Mouse (Mus musculus) lung, postnatal 10 days (tissue): ENCODE measurements at regions not wholly inside any gene's neighbourhood (a gene's known extent, or its start where the extent isn't known, plus 50 kb on each side); places are given as distances from the start of the nearest gene placed in this dataset.

ENCODE experiments used
- DNase-seq: peaks from one replicate; pipeline ENCODE4 v3.0.0; 2021

- peak; percentile 63 for DNase-seq
Measured at GRCm38 (mm10) chr17:88258361-88258796, 182.1 kb upstream of the Foxn2 start.

- DNase-seq = no peak
Measured at GRCm38 (mm10) chr17:88260176-88260575, 180.3 kb upstream of the Foxn2 start.

GRCm38 (mm10) chr17:88260826-88261225 lies 179.7 kb upstream of the Foxn2 start:
- DNase-seq = no peak

- DNase-seq = no peak
Measured at GRCm38 (mm10) chr17:88261556-88261955, 179.0 kb upstream of the Foxn2 start.

- no peak for DNase-seq
Measured at GRCm38 (mm10) chr17:88262326-88263187, 178.0 kb upstream of the Foxn2 start.

- DNase-seq = no peak
Measured at GRCm38 (mm10) chr17:88265291-88265690, 175.2 kb upstream of the Foxn2 start.

GRCm38 (mm10) chr17:88268216-88268615 lies 172.3 kb upstream of the Foxn2 start:
- no peak for DNase-seq

- DNase-seq = no peak
Measured at GRCm38 (mm10) chr17:88268802-88269201, 171.7 kb upstream of the Foxn2 start.

GRCm38 (mm10) chr17:88270896-88271295 lies 169.6 kb upstream of the Foxn2 start:
- DNase-seq = no peak

GRCm38 (mm10) chr17:88272161-88272560 lies 168.3 kb upstream of the Foxn2 start:
- no peak for DNase-seq

GRCm38 (mm10) chr17:88273520-88273919 lies 167.0 kb upstream of the Foxn2 start:
- no peak for DNase-seq

- DNase-seq = peak; percentile 77
Measured at GRCm38 (mm10) chr17:88274003-88274698, 166.4 kb upstream of the Foxn2 start.

- DNase-seq = no peak
Measured at GRCm38 (mm10) chr17:88274720-88275433, 165.6 kb upstream of the Foxn2 start.

GRCm38 (mm10) chr17:88279656-88280055 lies 160.9 kb upstream of the Foxn2 start:
- no peak for DNase-seq

GRCm38 (mm10) chr17:88282711-88283110 lies 157.8 kb upstream of the Foxn2 start:
- DNase-seq = no peak

GRCm38 (mm10) chr17:88284477-88284876 lies 156.0 kb upstream of the Foxn2 start:
- no peak for DNase-seq

- DNase-seq = no peak
Measured at GRCm38 (mm10) chr17:88287861-88288260, 152.7 kb upstream of the Foxn2 start.

GRCm38 (mm10) chr17:88297520-88297919 lies 143.0 kb upstream of the Foxn2 start:
- DNase-seq = peak; percentile 38

GRCm38 (mm10) chr17:88303991-88304390 lies 136.5 kb upstream of the Foxn2 start:
- DNase-seq = peak; percentile 53

GRCm38 (mm10) chr17:88305165-88305564 lies 135.3 kb upstream of the Foxn2 start:
- no peak for DNase-seq

GRCm38 (mm10) chr17:88306325-88306724 lies 134.2 kb upstream of the Foxn2 start:
- DNase-seq = no peak

- DNase-seq = no peak
Measured at GRCm38 (mm10) chr17:88307082-88307481, 133.4 kb upstream of the Foxn2 start.

GRCm38 (mm10) chr17:88307826-88308225 lies 132.7 kb upstream of the Foxn2 start:
- DNase-seq = no peak
